Mouse (Mus musculus): ENCODE measurements around the gene Olfr1217. TPM values are rescaled to one million over a fixed set of nuclear protein-coding genes. Genes with fewer than 3 reads are reported as not detected.
"Not testable (repeated sequence)": the region's sequence is repeated elsewhere in the genome, so short reads cannot be mapped to it uniquely, and the experiment has no call there.

Olfr1217 gene
- not detected in 2 replicates for polyA plus RNA-seq (2016; fragmentation: Nextera tagmentation; extraction: Ambion mirVana)

DNA sequence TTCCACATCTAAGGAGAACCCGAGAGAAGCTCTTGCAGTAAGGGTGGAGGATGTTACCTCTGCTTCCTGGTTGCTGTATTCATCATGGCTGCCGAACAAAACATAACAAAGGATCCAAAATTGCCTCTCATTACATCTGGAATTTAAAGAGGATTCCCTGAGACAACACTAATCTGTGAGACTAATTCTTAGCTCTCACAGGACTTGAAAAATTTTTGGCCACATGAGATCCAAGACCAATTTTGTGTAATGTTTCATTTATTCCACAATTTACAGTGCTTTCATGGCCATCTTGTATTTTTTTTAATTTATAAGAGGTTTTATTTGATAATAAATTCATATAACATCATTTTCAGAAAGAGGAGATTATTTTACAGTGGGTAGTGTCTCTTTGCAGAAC is at the start of gene Olfr1217:
Gene Olfr1217, minus strand, starts transcription at position 101 of the 400 bp plus-strand sequence.
- no peaks in the 10 kb centered on the region for H3K36me3 ChIP-seq
- no peak within 1 kb of the TSS for H3K9ac ChIP-seq
- H3K4me3 ChIP-seq: no peak within 1 kb of the TSS
- WGBS: 59% methylated on average over 2 of the region's 2 CpGs
- H3K9me3 ChIP-seq (replicated peaks): no peaks in the 10 kb centered on the region
- no peak within 1 kb of the TSS for H3K27ac ChIP-seq (ENCODE audit: poor library complexity, severe bottlenecking)
- no peaks in the 10 kb centered on the region for H3K4me1 ChIP-seq (replicated peaks)
- ATAC-seq (ENCODE audit: insufficient number of reproducible peaks, low FRiP score): no peak
- no peak within 1 kb of the TSS for H3K4me2 ChIP-seq
- no peaks in the 10 kb centered on the region for H3K27me3 ChIP-seq (replicated peaks)

DNA sequence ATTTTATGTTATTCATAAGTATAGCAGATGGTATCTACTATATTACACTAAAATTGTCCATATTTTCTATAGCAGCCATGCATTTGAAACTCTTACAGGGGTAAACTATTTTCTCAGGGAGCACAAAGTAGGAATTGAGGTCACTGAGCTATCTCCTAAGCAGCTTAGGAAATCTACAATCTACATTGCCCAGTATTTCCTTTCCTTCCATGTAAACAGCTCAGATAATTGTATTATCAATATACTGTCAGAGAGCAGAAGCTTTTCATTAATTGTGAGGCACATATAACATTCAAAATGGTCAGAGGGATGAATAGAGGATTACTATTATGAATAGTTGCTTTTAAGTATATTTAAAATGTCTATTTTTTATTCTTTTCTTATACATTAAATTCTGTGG is 49.6 kb upstream of the Olfr1217 start:
- H3K36me3 ChIP-seq: no peaks in the 10 kb centered on the region
- no peak for ATAC-seq (ENCODE audit: insufficient number of reproducible peaks, low FRiP score)
- no peak overlapping the region for H3K27ac ChIP-seq (ENCODE audit: poor library complexity, severe bottlenecking)
- 0 out of 2 replicates have a peak, but pooled peaks cover 1% of the 10 kb centered on the region for H3K9me3 ChIP-seq (replicated peaks)
- no peaks in the 10 kb centered on the region for H3K27me3 ChIP-seq (replicated peaks)
- H3K9ac ChIP-seq: no peak overlapping the region
- no peak overlapping the region for H3K4me3 ChIP-seq
- no peak overlapping the region for H3K4me2 ChIP-seq
- no peaks in the 10 kb centered on the region for H3K4me1 ChIP-seq (replicated peaks)

DNA sequence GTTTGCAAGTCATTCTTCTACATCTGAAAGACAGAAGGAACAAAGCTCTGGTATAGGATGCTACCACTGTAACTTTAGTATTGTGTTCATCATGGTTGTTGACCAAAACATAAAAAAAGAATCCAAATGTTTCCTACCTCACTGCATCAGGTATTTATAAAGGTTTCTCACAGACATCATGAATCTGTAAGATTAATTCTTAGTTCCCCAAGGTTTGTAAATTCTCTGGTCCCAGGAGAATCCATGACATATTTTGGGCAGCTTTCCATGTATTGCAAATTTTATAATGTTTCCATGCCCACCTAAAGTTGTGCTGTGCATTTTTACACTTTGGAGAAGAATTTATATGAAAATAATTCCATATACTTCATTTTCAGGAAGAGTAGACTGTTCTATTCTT is 29.2 kb upstream of the Olfr1217 start, which contains the start of gene Olfr1218:
Gene Olfr1218, minus strand, starts transcription at position 101 of the 400 bp plus-strand sequence.
- H3K9ac ChIP-seq: no peak within 1 kb of the TSS
- H3K4me1 ChIP-seq (replicated peaks): no peaks in the 10 kb centered on the region
- no peaks in the 10 kb centered on the region for H3K36me3 ChIP-seq
- no peaks in the 10 kb centered on the region for H3K27me3 ChIP-seq (replicated peaks)
- no peaks in the 10 kb centered on the region for H3K9me3 ChIP-seq (replicated peaks)
- H3K4me3 ChIP-seq: no peak within 1 kb of the TSS
- H3K27ac ChIP-seq (ENCODE audit: poor library complexity, severe bottlenecking): no peak within 1 kb of the TSS
- no peak for ATAC-seq (ENCODE audit: insufficient number of reproducible peaks, low FRiP score)
- H3K4me2 ChIP-seq: no peak within 1 kb of the TSS

DNA sequence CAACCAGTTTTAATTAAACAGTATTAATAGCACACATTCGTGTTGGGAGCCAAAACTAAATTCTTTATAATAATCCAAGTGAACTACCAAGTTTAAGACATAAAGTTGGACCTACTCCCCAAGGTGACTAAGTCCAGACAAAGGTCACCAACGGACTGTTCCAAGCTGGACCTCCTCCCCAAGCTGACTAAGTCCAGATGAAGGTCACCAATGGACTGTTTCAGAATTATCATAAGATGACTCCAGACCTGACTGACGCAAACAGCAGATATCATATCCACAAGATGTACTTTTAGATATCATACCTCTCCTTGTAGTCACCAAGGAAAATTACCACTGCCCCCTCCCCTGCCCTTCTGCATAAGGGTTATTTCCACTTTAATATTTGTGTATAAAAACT is 10.4 kb downstream of the Olfr1217 start:
- H3K9me3 ChIP-seq (replicated peaks); H3K27me3 ChIP-seq (replicated peaks); H3K9ac ChIP-seq; H3K27ac ChIP-seq (ENCODE audit: poor library complexity, severe bottlenecking); H3K4me2 ChIP-seq; H3K4me3 ChIP-seq; H3K36me3 ChIP-seq; H3K4me1 ChIP-seq (replicated peaks); ATAC-seq (ENCODE audit: insufficient number of reproducible peaks, low FRiP score): not testable (repeated sequence)
- WGBS: 67% methylated on average over 3 of the region's 3 CpGs

DNA sequence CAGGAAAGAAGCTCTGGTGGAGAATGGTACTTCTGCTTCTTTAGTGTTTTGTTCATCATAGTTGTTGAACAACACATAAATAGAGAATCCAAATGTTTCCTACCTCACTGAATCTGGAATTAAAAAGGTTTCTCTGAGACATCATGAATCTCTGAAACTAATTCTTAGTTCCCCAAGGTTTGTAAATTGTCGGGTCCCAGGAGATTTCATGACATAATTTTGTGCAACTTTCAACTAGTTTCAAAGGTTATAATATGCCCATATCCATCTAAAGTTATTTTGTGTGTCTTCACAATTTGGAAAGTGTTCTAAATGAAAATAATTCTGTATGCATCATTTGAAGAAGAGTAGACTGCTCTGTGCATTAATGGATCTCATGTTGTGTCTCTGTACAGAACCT is 13.6 kb downstream of the Olfr1217 start, which contains the start of gene Olfr1216:
Gene Olfr1216, minus strand, starts transcription at position 101 of the 400 bp plus-strand sequence.
- no peaks in the 10 kb centered on the region for H3K27me3 ChIP-seq (replicated peaks)
- H3K4me3 ChIP-seq: no peak within 1 kb of the TSS
- no peaks in the 10 kb centered on the region for H3K4me1 ChIP-seq (replicated peaks)
- no peaks in the 10 kb centered on the region for H3K9me3 ChIP-seq (replicated peaks)
- WGBS: 81% methylated on average over 1 of the region's 1 CpGs
- no peak for ATAC-seq (ENCODE audit: insufficient number of reproducible peaks, low FRiP score)
- no peak within 1 kb of the TSS for H3K27ac ChIP-seq (ENCODE audit: poor library complexity, severe bottlenecking)
- H3K36me3 ChIP-seq: no peaks in the 10 kb centered on the region
- no peak within 1 kb of the TSS for H3K9ac ChIP-seq
- no peak within 1 kb of the TSS for H3K4me2 ChIP-seq

DNA sequence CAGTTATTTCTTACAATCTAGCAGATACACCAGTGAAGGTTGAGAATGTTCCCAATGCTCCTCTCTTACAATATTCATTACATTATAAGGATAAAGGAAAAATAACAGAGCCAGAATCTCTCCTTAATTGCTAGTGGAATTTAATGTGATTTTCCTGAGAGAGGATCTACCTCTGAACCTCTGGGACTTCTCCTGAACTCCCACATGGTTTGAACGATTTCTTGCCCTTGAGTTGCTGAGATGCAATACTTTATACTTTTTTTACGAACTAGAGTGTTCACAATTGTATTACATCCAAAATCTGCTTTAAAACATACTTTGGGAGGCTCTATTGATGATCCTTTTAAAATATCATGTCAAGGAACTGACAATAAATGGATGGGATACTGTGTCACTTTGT is 25.0 kb downstream of the Olfr1217 start, which contains the start of gene Olfr1215:
Gene Olfr1215, minus strand, starts transcription at position 101 of the 400 bp plus-strand sequence.
- Histone ChIP-seq H3K4me1 (replicated peaks) (no peaks in the 10 kb centered on the region), H3K27ac (ENCODE audit: poor library complexity, severe bottlenecking) (no peak within 1 kb of the TSS), H3K9me3 (replicated peaks) (no peaks in the 10 kb centered on the region), H3K4me2 (no peak within 1 kb of the TSS), H3K9ac (no peak within 1 kb of the TSS), H3K4me3 (no peak within 1 kb of the TSS), H3K36me3 (no peaks in the 10 kb centered on the region), H3K27me3 (replicated peaks) (no peaks in the 10 kb centered on the region)
- ATAC-seq (ENCODE audit: insufficient number of reproducible peaks, low FRiP score): no peak
- 62% methylated on average over 2 of the region's 2 CpGs for WGBS

GRCm38 (mm10) chr2:88992553-88992952 is 39.3 kb downstream of the Olfr1217 start, which contains the start of gene Olfr1214:
Gene Olfr1214 (minus strand): TSS chr2:88992653.
- no peak within 1 kb of the TSS for H3K4me2 ChIP-seq
- H3K9me3 ChIP-seq (replicated peaks): no peaks in the 10 kb centered on the region
- WGBS: 68% methylated on average over 1 of the region's 1 CpGs
- no peak for ATAC-seq (ENCODE audit: insufficient number of reproducible peaks, low FRiP score)
- H3K27me3 ChIP-seq (replicated peaks): no peaks in the 10 kb centered on the region
- H3K4me1 ChIP-seq (replicated peaks): no peaks in the 10 kb centered on the region
- H3K9ac ChIP-seq: no peak within 1 kb of the TSS
- no peak within 1 kb of the TSS for H3K27ac ChIP-seq (ENCODE audit: poor library complexity, severe bottlenecking)
- H3K4me3 ChIP-seq: no peak within 1 kb of the TSS
- H3K36me3 ChIP-seq: no peaks in the 10 kb centered on the region

- H3K27ac ChIP-seq (ENCODE audit: poor library complexity, severe bottlenecking): no peak within 1 kb of the TSS
- no peak within 1 kb of the TSS for H3K9ac ChIP-seq
- 65% methylated on average over 1 of the region's 1 CpGs for WGBS
- no peak within 1 kb of the TSS for H3K4me3 ChIP-seq
- H3K27me3 ChIP-seq (replicated peaks): no peaks in the 10 kb centered on the region
- no peak for ATAC-seq (ENCODE audit: insufficient number of reproducible peaks, low FRiP score)
- no peaks in the 10 kb centered on the region for H3K9me3 ChIP-seq (replicated peaks)
- H3K4me2 ChIP-seq: no peak within 1 kb of the TSS
- H3K36me3 ChIP-seq: no peaks in the 10 kb centered on the region
- no peaks in the 10 kb centered on the region for H3K4me1 ChIP-seq (replicated peaks)
Measured at GRCm38 (mm10) chr2:88980181-88980580, 51.7 kb downstream of the Olfr1217 start, which contains the start of gene Gm13762. Gene Gm13762 (minus strand): TSS chr2:88980281.

Other genes with a start within 250 kb of the Olfr1217 start
- not detected in 2 replicates for gene Olfr1201, start 239.0 kb downstream of the Olfr1217 start, polyA plus RNA-seq (2016; fragmentation: Nextera tagmentation; extraction: Ambion mirVana)
- gene Olfr1202, start 217.6 kb downstream of the Olfr1217 start, polyA plus RNA-seq (2016; fragmentation: Nextera tagmentation; extraction: Ambion mirVana): not detected in 2 replicates
- not detected in 2 replicates for gene Olfr1205, start 202.3 kb downstream of the Olfr1217 start, polyA plus RNA-seq (2016; fragmentation: Nextera tagmentation; extraction: Ambion mirVana)
- gene Olfr1204, start 182.8 kb downstream of the Olfr1217 start, polyA plus RNA-seq (2016; fragmentation: Nextera tagmentation; extraction: Ambion mirVana): not detected in 2 replicates
- gene Olfr1206, start 168.8 kb downstream of the Olfr1217 start, polyA plus RNA-seq (2016; fragmentation: Nextera tagmentation; extraction: Ambion mirVana): not detected in 2 replicates
- gene Olfr1208, start 129.8 kb downstream of the Olfr1217 start, polyA plus RNA-seq (2016; fragmentation: Nextera tagmentation; extraction: Ambion mirVana): not detected in 2 replicates
- gene Olfr1209, start 116.9 kb downstream of the Olfr1217 start, polyA plus RNA-seq (2016; fragmentation: Nextera tagmentation; extraction: Ambion mirVana): not detected in 2 replicates
- not detected in 2 replicates for gene Olfr1211, start 94.0 kb downstream of the Olfr1217 start, polyA plus RNA-seq (2016; fragmentation: Nextera tagmentation; extraction: Ambion mirVana)
- not detected in 2 replicates for gene Olfr1212, start 78.1 kb downstream of the Olfr1217 start, polyA plus RNA-seq (2016; fragmentation: Nextera tagmentation; extraction: Ambion mirVana)
- not detected in 2 replicates for gene Gm13762, start 51.8 kb downstream of the Olfr1217 start, polyA plus RNA-seq (2016; fragmentation: Nextera tagmentation; extraction: Ambion mirVana)
- gene Olfr1214, start 39.4 kb downstream of the Olfr1217 start, polyA plus RNA-seq (2016; fragmentation: Nextera tagmentation; extraction: Ambion mirVana): not detected in 2 replicates
- not detected in 2 replicates for gene Olfr1215, start 25.1 kb downstream of the Olfr1217 start, polyA plus RNA-seq (2016; fragmentation: Nextera tagmentation; extraction: Ambion mirVana)
- gene Olfr1216, start 13.7 kb downstream of the Olfr1217 start, polyA plus RNA-seq (2016; fragmentation: Nextera tagmentation; extraction: Ambion mirVana): not detected in 2 replicates
- not detected in 2 replicates for gene Olfr1218, start 29.1 kb upstream of the Olfr1217 start, polyA plus RNA-seq (2016; fragmentation: Nextera tagmentation; extraction: Ambion mirVana)
- not detected in 2 replicates for gene Olfr1219, start 51.4 kb upstream of the Olfr1217 start, polyA plus RNA-seq (2016; fragmentation: Nextera tagmentation; extraction: Ambion mirVana)
- not detected in 2 replicates for gene Olfr1220, start 74.8 kb upstream of the Olfr1217 start, polyA plus RNA-seq (2016; fragmentation: Nextera tagmentation; extraction: Ambion mirVana)
- gene Olfr1221, start 85.2 kb upstream of the Olfr1217 start, polyA plus RNA-seq (2016; fragmentation: Nextera tagmentation; extraction: Ambion mirVana): not detected in 2 replicates
- gene Olfr1222, start 101.0 kb upstream of the Olfr1217 start, polyA plus RNA-seq (2016; fragmentation: Nextera tagmentation; extraction: Ambion mirVana): not detected in 2 replicates
- gene Olfr1223, start 119.5 kb upstream of the Olfr1217 start, polyA plus RNA-seq (2016; fragmentation: Nextera tagmentation; extraction: Ambion mirVana): not detected in 2 replicates
- not detected in 2 replicates for gene Olfr1224-ps1, start 132.0 kb upstream of the Olfr1217 start, polyA plus RNA-seq (2016; fragmentation: Nextera tagmentation; extraction: Ambion mirVana)
- gene Olfr1225, start 142.6 kb upstream of the Olfr1217 start, polyA plus RNA-seq (2016; fragmentation: Nextera tagmentation; extraction: Ambion mirVana): not detected in 2 replicates
- not detected in 2 replicates for gene Olfr1226, start 168.0 kb upstream of the Olfr1217 start, polyA plus RNA-seq (2016; fragmentation: Nextera tagmentation; extraction: Ambion mirVana)
- not detected in 2 replicates for gene Olfr1228, start 222.0 kb upstream of the Olfr1217 start, polyA plus RNA-seq (2016; fragmentation: Nextera tagmentation; extraction: Ambion mirVana)

Measured in heart, embryonic 12.5 days (tissue).